Mouse (Mus musculus): ENCODE measurements around the gene Atp11a.

DNA sequence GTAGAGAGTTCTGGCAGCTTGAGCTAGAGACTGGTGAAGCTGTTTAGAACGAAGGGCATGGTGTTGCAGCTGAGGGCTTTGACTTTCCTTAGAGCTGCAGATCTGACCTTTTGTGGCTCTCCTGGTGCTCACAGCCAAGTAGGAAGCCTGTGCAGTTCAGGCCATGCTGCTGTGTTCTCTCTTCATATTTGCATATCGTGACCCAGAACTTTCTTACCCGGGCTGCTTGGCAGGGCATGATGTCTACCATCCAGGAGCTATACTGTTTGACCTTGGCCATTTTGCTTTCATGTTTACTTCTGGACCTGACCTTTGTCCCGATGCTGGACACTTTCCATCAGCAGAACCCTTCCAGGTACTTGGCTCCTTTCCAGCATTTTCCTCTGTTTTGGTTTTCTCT is 161.0 kb downstream of the Atp11a start:
- TF ChIP-seq CTCF (IDR thresholded peaks at IDR 0.05) (no peak), EP300 (IDR thresholded peaks at IDR 0.05) (no peak)

All from lung, postnatal 0 days (tissue).